Mouse (Mus musculus) forelimb bud, embryonic 11.5 days (tissue): Measurements from ENCODE around the gene C2cd4d.

Source experiments
- DNase-seq: peaks from one replicate; pipeline ENCODE4 v3.0.0-alpha.2; 2012; ENCODE audit warnings: low read depth, low spot score

Gene C2cd4d

GRCm38 (mm10) chr3:94413031-94413679 lies 50.9 kb downstream of the C2cd4d start, which contains the start of gene Tdrkh:
TSS of gene Tdrkh (plus strand) at chr3:94413273.
- DNase-seq, result peak; percentile 96
